Mouse (Mus musculus): ENCODE data around the gene Olfr325. TPM values are rescaled to one million over a fixed set of nuclear protein-coding genes. Genes with fewer than 3 reads are reported as not detected.

The Olfr325 gene
- total RNA-seq, 4 experiments from 2014 or later: not detected

- no peak for DNase-seq (ENCODE audit: low spot score in 2 of 2)
Observed at GRCm38 (mm10) chr11:58630401-58630800, 52.9 kb downstream of the Olfr325 start, which contains the start of gene Olfr323. Gene Olfr323, minus strand, starts transcription at chr11:58630501.

Other genes with a start within 250 kb of the Olfr325 start
- gene Zfp672, start 247.4 kb upstream of the Olfr325 start, total RNA-seq (2022): 10 to 100 TPM; 39.8 to 56.6 (median 45.4) TPM
- gene Sh3bp5l, start 247.0 kb upstream of the Olfr325 start, total RNA-seq (2022): 10 to 100 TPM; 37.3 to 57.0 (median 44.8) TPM
- under 1 TPM in 1 of 4 experiments, not detected in 3; 0.29 TPM for gene Lypd8, start 198.7 kb upstream of the Olfr325 start, total RNA-seq (2022)
- gene 1810065E05Rik, start 156.6 kb upstream of the Olfr325 start, total RNA-seq (2022): not detected
- gene Gm12253, start 145.2 kb upstream of the Olfr325 start, total RNA-seq (2022): not detected
- gene Lypd9, start 124.8 kb upstream of the Olfr325 start, total RNA-seq (2022): not detected
- not detected for gene Olfr30, start 115.5 kb upstream of the Olfr325 start, total RNA-seq (2022)
- gene Olfr332, start 85.2 kb upstream of the Olfr325 start, total RNA-seq (2022): not detected
- not detected for gene Olfr331, start 75.2 kb upstream of the Olfr325 start, total RNA-seq (2022)
- gene Olfr330, start 42.9 kb upstream of the Olfr325 start, total RNA-seq (2022): not detected
- not detected for gene Olfr329-ps, start 31.3 kb upstream of the Olfr325 start, total RNA-seq (2022)
- under 1 TPM; 0.11 to 0.35 (median 0.23) TPM for gene Olfr328, start 22.1 kb upstream of the Olfr325 start, total RNA-seq (2022)
- gene Olfr224, start 7.2 kb upstream of the Olfr325 start, total RNA-seq (2022): not detected
- not detected for gene Olfr324, start 17.4 kb downstream of the Olfr325 start, total RNA-seq (2022)
- gene 2210407C18Rik, start 38.3 kb downstream of the Olfr325 start, total RNA-seq (2022): not detected
- not detected for gene Olfr323, start 52.8 kb downstream of the Olfr325 start, total RNA-seq (2022)
- gene Trim58, start 62.7 kb downstream of the Olfr325 start, total RNA-seq (2022): under 1 TPM in 2 of 4 experiments, not detected in 2; 0.14 to 0.19 TPM
- not detected for gene Olfr322, start 81.1 kb downstream of the Olfr325 start, total RNA-seq (2022)
- gene Olfr320, start 103.4 kb downstream of the Olfr325 start, total RNA-seq (2022): not detected
- gene Olfr319, start 121.4 kb downstream of the Olfr325 start, total RNA-seq (2022): under 1 TPM in 1 of 4 experiments, not detected in 3; 0.43 TPM
- under 1 TPM in 2 of 4 experiments, not detected in 2; 0.09 to 0.16 TPM for gene Olfr318, start 146.3 kb downstream of the Olfr325 start, total RNA-seq (2022)
- gene Olfr317, start 161.5 kb downstream of the Olfr325 start, total RNA-seq (2022): under 1 TPM in 3 of 4 experiments, not detected in 1; 0.19 to 0.76 (median 0.43) TPM
- 1 to 10 TPM in 2 of 4 experiments, under 1 TPM in 2; 0.59 to 1.8 (median 1.2) TPM for gene Olfr316, start 175.0 kb downstream of the Olfr325 start, total RNA-seq (2022)
- gene Olfr315, start 195.5 kb downstream of the Olfr325 start, total RNA-seq (2022): not detected
- gene Olfr314, start 205.2 kb downstream of the Olfr325 start, total RNA-seq (2022): not detected
- 1 to 10 TPM; 5.4 to 7.7 (median 6.4) TPM for gene Fam183b, start 224.2 kb downstream of the Olfr325 start, total RNA-seq (2022)
- gene Olfr313, start 237.3 kb downstream of the Olfr325 start, total RNA-seq (2022): not detected